Mouse (Mus musculus) liver, postnatal 0 days (tissue): Measurements from ENCODE around the gene Irak3.

Experiments used
- CTCF ChIP-seq: sonication (generic); IDR thresholded peaks from 2 replicates; pipeline ENCODE4 v1.5.1; 2016; ENCODE audit warnings: antibody characterized with exemption, low read depth
- EP300 ChIP-seq: IDR thresholded peaks from 2 replicates; pipeline ENCODE4 v1.6.1; 2016; ENCODE audit warnings: antibody characterized with exemption, low read depth, mild to moderate bottlenecking

GRCm38 (mm10) chr10:120162840-120163239 lies 39.1 kb downstream of the Irak3 start:
- TF ChIP-seq CTCF (no peak), EP300 (no peak)
